Mouse (Mus musculus): Measurements from ENCODE around the gene Nmur1. TPM values are rescaled to one million over a fixed set of nuclear protein-coding genes. Genes with fewer than 3 reads are reported as not detected.
A peak's percentile ranks its signal among the peaks of the same experiment; 100 is the strongest.

The Nmur1 gene
- polyA plus RNA-seq, 1 experiment from 2014 or later, result 0.12 TPM

DNA sequence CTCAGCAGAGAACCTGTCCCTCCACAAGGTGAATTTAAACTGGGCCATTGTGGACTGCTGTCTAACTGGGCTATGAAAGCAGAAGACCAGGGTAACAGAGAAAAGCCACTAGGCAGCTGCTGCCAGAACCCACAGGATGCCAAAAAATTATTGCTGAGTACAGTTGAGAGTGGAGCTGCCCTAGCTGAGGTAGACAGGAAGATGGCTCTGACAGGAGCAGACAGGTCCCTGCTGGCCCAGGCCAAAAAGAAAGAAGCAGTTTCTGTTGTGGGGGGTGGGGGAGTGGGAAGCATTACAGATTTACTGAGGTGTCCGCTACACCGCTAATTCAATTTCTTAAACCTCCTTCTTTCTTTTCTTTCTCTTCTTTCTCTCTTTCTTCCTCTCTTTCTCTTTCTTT lies 16.6 kb downstream of the Nmur1 start:
- Histone ChIP-seq H3K9me3 (ENCODE audit: control insufficient read depth, low read length) (no peaks in the 10 kb centered on the region), H3K4me3 (ENCODE audit: low read depth, low read length) (no peak overlapping the region), H3K27ac (replicated peaks; ENCODE audit: low read depth, low read length) (no peak overlapping the region), H3K4me2 (ENCODE audit: low read depth, severe bottlenecking) (no peak overlapping the region), H3K4me1 (ENCODE audit: control insufficient read depth, insufficient read depth, low read length) (no peaks in the 10 kb centered on the region), H3K27me3 (ENCODE audit: control insufficient read depth, insufficient read depth, low read length) (no peaks in the 10 kb centered on the region), H3K9ac (ENCODE audit: low read length) (no peak overlapping the region), H3K36me3 (ENCODE audit: control insufficient read depth, insufficient read depth, low read length) (no peaks in the 10 kb centered on the region)
- WGBS, result 84% methylated on average over 2 of the region's 2 CpGs
- DNase-seq (ENCODE audit: low spot score) (no peak), ATAC-seq (ENCODE audit: insufficient number of reproducible peaks, low FRiP score, low TSS enrichment, low read depth) (no peak)

DNA sequence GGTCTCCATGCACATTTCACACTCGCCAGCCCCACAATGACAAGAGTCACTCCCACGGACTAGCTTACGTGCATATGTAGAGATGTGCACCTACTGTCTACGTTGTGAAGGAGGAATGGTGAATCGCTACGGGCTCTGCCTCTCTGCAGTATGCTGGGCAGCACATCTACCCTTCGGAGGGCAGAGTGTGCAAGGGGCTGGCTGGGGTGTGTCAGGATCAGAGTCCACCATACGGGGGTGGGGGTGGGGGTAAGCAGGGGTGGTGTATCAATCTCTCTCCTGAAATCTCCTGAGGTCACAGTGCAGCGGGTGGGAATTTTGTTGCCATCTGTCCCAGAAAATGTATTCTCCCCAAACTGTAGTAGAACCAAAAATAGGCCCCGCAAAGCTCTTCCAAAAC lies 17.5 kb downstream of the Nmur1 start:
- no peak overlapping the region for H3K4me2 ChIP-seq (ENCODE audit: low read depth, severe bottlenecking)
- H3K27ac ChIP-seq (replicated peaks; ENCODE audit: low read depth, low read length), result no peak overlapping the region
- no peaks in the 10 kb centered on the region for H3K27me3 ChIP-seq (ENCODE audit: control insufficient read depth, insufficient read depth, low read length)
- no peak for ATAC-seq (ENCODE audit: insufficient number of reproducible peaks, low FRiP score, low TSS enrichment, low read depth)
- DNase-seq (ENCODE audit: low spot score), result no peak
- no peak overlapping the region for H3K9ac ChIP-seq (ENCODE audit: low read length)
- no peak overlapping the region for H3K4me3 ChIP-seq (ENCODE audit: low read depth, low read length)
- no peaks in the 10 kb centered on the region for H3K9me3 ChIP-seq (ENCODE audit: control insufficient read depth, low read length)
- 88% methylated on average over 10 of the region's 10 CpGs for WGBS
- H3K36me3 ChIP-seq (ENCODE audit: control insufficient read depth, insufficient read depth, low read length), result no peaks in the 10 kb centered on the region
- H3K4me1 ChIP-seq (ENCODE audit: control insufficient read depth, insufficient read depth, low read length), result no peaks in the 10 kb centered on the region

DNA sequence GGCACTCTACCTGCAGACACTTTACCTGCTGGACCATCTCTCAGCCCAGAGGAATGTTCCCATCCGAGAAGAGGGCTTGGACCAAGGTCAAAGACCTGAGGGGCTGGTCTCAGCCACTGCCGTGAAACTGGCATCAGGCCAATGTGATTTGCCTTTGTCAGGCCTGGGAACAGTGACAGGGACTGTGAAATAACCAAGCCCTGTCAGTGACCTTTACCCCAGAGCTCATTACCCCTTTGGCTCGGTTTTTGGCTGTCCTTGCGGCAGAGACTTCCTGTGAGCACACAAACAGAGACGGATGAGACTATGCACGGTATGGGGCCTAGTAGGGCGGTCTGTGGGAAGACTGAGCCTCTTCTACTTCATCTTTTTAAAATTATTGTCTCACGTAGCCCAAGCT lies 19.1 kb downstream of the Nmur1 start:
- WGBS, result 76% methylated on average over 8 of the region's 8 CpGs
- DNase-seq (ENCODE audit: low spot score) (no peak), ATAC-seq (ENCODE audit: insufficient number of reproducible peaks, low FRiP score, low TSS enrichment, low read depth) (no peak)
- Histone ChIP-seq H3K36me3 (ENCODE audit: control insufficient read depth, insufficient read depth, low read length) (no peaks in the 10 kb centered on the region), H3K9me3 (ENCODE audit: control insufficient read depth, low read length) (no peaks in the 10 kb centered on the region), H3K9ac (ENCODE audit: low read length) (no peak overlapping the region), H3K4me2 (ENCODE audit: low read depth, severe bottlenecking) (no peak overlapping the region), H3K4me1 (ENCODE audit: control insufficient read depth, insufficient read depth, low read length) (no peaks in the 10 kb centered on the region), H3K4me3 (ENCODE audit: low read depth, low read length) (no peak overlapping the region), H3K27ac (replicated peaks; ENCODE audit: low read depth, low read length) (no peak overlapping the region), H3K27me3 (ENCODE audit: control insufficient read depth, insufficient read depth, low read length) (no peaks in the 10 kb centered on the region)

DNA sequence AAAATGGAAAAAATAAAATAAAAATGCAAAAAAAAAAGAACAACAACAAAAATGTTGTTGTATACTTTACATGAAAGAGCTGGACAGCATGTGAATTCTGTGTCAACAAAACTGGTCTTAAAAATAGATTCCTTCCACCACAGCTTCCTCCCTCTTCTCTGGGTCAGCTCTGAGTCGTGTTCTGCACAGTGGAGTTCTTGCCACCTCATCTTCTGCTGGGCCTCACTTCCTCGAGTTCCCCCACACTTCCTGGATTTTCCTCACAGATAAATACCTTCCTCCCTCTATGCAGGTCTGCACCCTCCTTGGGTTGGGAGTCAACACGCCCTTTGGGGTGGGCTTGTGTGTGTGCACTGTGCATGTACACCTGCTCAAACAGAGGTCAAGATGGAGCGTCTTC lies 19.7 kb downstream of the Nmur1 start:
- Histone ChIP-seq H3K27ac (replicated peaks; ENCODE audit: low read depth, low read length) (no peak overlapping the region), H3K4me2 (ENCODE audit: low read depth, severe bottlenecking) (no peak overlapping the region), H3K9me3 (ENCODE audit: control insufficient read depth, low read length) (no peaks in the 10 kb centered on the region), H3K4me3 (ENCODE audit: low read depth, low read length) (no peak overlapping the region), H3K27me3 (ENCODE audit: control insufficient read depth, insufficient read depth, low read length) (no peaks in the 10 kb centered on the region), H3K9ac (ENCODE audit: low read length) (no peak overlapping the region), H3K36me3 (ENCODE audit: control insufficient read depth, insufficient read depth, low read length) (no peaks in the 10 kb centered on the region), H3K4me1 (ENCODE audit: control insufficient read depth, insufficient read depth, low read length) (no peaks in the 10 kb centered on the region)
- ATAC-seq (ENCODE audit: insufficient number of reproducible peaks, low FRiP score, low TSS enrichment, low read depth), result no peak
- 76% methylated on average over 4 of the region's 4 CpGs for WGBS
- no peak for DNase-seq (ENCODE audit: low spot score)

DNA sequence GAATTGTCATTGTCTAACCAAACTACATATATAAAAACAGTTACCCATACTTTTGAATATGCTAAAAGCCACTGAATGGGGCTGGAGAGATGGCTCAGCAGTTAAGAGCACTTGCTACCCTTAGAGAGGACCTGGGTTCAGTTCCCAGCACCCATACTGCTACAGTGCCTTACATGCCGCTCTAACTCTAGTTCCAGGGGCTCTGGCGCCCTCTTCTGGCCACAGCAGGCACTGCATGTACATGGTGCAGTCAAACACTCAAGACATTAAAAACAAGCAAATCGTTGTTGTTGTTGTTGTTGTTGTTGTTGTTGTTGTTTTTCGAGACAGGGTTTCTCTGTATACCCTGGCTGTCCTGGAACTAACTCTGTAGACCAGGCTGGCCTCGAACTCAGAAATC lies 21.2 kb downstream of the Nmur1 start:
- H3K36me3 ChIP-seq (ENCODE audit: control insufficient read depth, insufficient read depth, low read length), result no peaks in the 10 kb centered on the region
- H3K27ac ChIP-seq (replicated peaks; ENCODE audit: low read depth, low read length), result no peak overlapping the region
- no peak overlapping the region for H3K9ac ChIP-seq (ENCODE audit: low read length)
- WGBS, result 61% methylated on average over 5 of the region's 5 CpGs
- no peak overlapping the region for H3K4me3 ChIP-seq (ENCODE audit: low read depth, low read length)
- H3K4me2 ChIP-seq (ENCODE audit: low read depth, severe bottlenecking), result no peak overlapping the region
- ATAC-seq (ENCODE audit: insufficient number of reproducible peaks, low FRiP score, low TSS enrichment, low read depth), result no peak
- H3K9me3 ChIP-seq (ENCODE audit: control insufficient read depth, low read length), result no peaks in the 10 kb centered on the region
- DNase-seq (ENCODE audit: low spot score), result peak; percentile 30
- H3K27me3 ChIP-seq (ENCODE audit: control insufficient read depth, insufficient read depth, low read length), result no peaks in the 10 kb centered on the region
- H3K4me1 ChIP-seq (ENCODE audit: control insufficient read depth, insufficient read depth, low read length), result no peaks in the 10 kb centered on the region

DNA sequence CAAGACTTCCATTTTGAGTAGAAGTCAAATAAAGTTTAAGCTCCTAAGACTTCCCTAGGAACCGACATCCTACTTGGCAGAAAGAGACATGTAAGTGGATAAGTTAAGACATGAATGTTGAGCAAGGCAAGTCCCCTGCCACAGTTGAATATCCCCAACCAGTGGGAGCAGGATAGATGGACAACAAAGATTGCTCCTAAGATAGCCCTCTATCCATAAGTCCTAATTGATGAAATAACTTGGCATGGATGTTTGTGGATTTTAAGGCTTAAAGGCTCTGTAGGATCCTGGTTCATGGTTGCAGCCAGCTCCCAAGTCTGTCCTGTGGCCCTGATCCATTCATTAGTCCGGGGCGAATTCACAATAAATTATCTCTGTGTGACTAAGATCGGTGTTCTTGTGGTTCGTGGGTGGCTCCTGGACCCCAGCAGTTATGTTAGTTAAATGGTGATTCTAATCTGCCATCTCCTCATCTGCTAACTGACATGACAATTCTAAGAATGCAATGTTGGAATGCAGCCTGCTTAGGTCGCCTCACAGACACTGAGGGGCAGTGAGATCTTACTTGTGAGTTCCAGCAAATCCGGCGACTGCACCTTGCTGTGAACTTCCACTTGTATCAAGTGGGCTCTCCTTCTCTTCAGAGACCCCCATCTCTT lies 25.8 kb downstream of the Nmur1 start:
- Histone ChIP-seq H3K36me3 (ENCODE audit: control insufficient read depth, insufficient read depth, low read length) (no peaks in the 10 kb centered on the region), H3K4me2 (ENCODE audit: low read depth, severe bottlenecking) (no peak overlapping the region), H3K4me3 (ENCODE audit: low read depth, low read length) (no peak overlapping the region), H3K9me3 (ENCODE audit: control insufficient read depth, low read length) (no peaks in the 10 kb centered on the region), H3K27ac (replicated peaks; ENCODE audit: low read depth, low read length) (no peak overlapping the region), H3K9ac (ENCODE audit: low read length) (no peak overlapping the region), H3K27me3 (ENCODE audit: control insufficient read depth, insufficient read depth, low read length) (no peaks in the 10 kb centered on the region), H3K4me1 (ENCODE audit: control insufficient read depth, insufficient read depth, low read length) (peaks cover 6% of the 10 kb centered on the region; the same call in 1 of the 2 replicates)
- WGBS, result 76% methylated on average over 8 of the region's 8 CpGs
- DNase-seq (ENCODE audit: low spot score) (no peak), ATAC-seq (ENCODE audit: insufficient number of reproducible peaks, low FRiP score, low TSS enrichment, low read depth) (no peak)

DNA sequence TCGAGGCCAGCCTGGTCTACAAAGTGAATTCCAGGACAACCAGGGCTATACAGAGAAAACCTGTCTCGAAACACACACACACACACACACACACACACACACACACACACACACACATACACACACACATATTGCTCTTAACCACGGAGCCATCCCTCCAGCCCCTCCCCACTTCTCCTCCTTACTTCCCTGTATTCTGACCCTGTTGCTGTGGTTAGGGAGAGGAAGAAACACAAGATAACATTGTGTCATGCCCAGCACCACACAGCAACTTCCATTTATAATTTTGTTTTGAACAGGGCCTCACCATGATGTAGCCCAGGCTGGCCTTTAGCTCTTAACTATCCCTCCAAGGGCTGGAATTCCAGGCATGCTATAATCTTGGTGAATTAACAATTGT lies 26.7 kb downstream of the Nmur1 start:
- Histone ChIP-seq H3K4me2 (ENCODE audit: low read depth, severe bottlenecking) (no peak overlapping the region), H3K36me3 (ENCODE audit: control insufficient read depth, insufficient read depth, low read length) (no peaks in the 10 kb centered on the region), H3K9me3 (ENCODE audit: control insufficient read depth, low read length) (no peaks in the 10 kb centered on the region), H3K4me1 (ENCODE audit: control insufficient read depth, insufficient read depth, low read length) (peaks cover 6% of the 10 kb centered on the region; the same call in 1 of the 2 replicates), H3K27me3 (ENCODE audit: control insufficient read depth, insufficient read depth, low read length) (no peaks in the 10 kb centered on the region), H3K9ac (ENCODE audit: low read length) (no peak overlapping the region), H3K4me3 (ENCODE audit: low read depth, low read length) (no peak overlapping the region), H3K27ac (replicated peaks; ENCODE audit: low read depth, low read length) (no peak overlapping the region)
- ATAC-seq (ENCODE audit: insufficient number of reproducible peaks, low FRiP score, low TSS enrichment, low read depth), result no peak
- WGBS, result 100% methylated on average over 2 of the region's 3 CpGs
- DNase-seq (ENCODE audit: low spot score), result no peak

DNA sequence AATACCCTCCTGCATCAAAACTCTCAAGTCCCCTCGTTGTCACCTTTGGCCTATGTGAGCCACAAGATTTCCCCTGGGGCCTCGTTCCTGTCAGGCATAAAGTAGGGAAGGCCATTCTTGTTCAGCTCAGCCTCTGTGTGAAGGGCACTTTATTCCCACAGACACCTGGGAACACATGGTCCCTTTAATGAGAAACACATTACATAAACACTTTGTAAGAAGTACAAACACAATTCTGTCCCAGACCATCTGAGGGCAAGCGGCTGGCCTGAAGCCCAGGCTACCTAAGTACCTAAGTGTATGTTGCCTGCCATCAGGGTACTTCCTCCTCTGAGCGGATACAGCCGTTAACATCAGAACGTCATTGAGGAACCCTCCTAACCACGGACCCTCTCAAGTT lies 27.8 kb downstream of the Nmur1 start:
- Histone ChIP-seq H3K4me2 (ENCODE audit: low read depth, severe bottlenecking) (no peak overlapping the region), H3K27me3 (ENCODE audit: control insufficient read depth, insufficient read depth, low read length) (no peaks in the 10 kb centered on the region), H3K4me3 (ENCODE audit: low read depth, low read length) (no peak overlapping the region), H3K36me3 (ENCODE audit: control insufficient read depth, insufficient read depth, low read length) (no peaks in the 10 kb centered on the region), H3K9me3 (ENCODE audit: control insufficient read depth, low read length) (no peaks in the 10 kb centered on the region), H3K27ac (replicated peaks; ENCODE audit: low read depth, low read length) (peak overlapping the region; percentile 37; the same call in 1 of the 2 replicates), H3K4me1 (ENCODE audit: control insufficient read depth, insufficient read depth, low read length) (peaks cover 6% of the 10 kb centered on the region; the same call in 1 of the 2 replicates), H3K9ac (ENCODE audit: low read length) (no peak overlapping the region)
- WGBS, result 25% methylated on average over 7 of the region's 7 CpGs
- ATAC-seq (ENCODE audit: insufficient number of reproducible peaks, low FRiP score, low TSS enrichment, low read depth) (peak; percentile 54; the same call in 1 of the 2 replicates), DNase-seq (ENCODE audit: low spot score) (peak; percentile 59)

DNA sequence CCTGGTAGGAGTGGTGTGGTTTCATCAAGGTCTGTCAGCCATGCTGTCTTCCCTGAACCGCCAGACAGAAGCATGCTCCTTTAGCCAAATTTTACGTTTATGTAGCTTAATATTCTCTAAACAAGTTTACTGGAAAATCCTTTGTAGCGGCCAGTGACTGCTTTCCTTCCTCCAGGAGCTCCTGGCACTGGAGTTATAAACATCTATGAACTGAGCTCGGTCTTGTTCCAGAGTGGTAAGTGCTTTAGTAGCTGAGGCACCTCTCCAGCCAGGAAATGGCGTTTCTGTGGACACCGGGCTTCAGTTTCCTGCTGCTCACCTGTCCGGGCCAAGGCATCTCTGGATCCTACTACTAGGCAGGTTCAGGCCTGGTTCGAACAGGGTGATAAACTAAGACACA lies 28.4 kb downstream of the Nmur1 start:
- no peaks in the 10 kb centered on the region for H3K27me3 ChIP-seq (ENCODE audit: control insufficient read depth, insufficient read depth, low read length)
- DNase-seq (ENCODE audit: low spot score) (no peak), ATAC-seq (ENCODE audit: insufficient number of reproducible peaks, low FRiP score, low TSS enrichment, low read depth) (no peak)
- WGBS, result 72% methylated on average over 8 of the region's 8 CpGs
- peaks cover 6% of the 10 kb centered on the region; the same call in 1 of the 2 replicates for H3K4me1 ChIP-seq (ENCODE audit: control insufficient read depth, insufficient read depth, low read length)
- H3K4me2 ChIP-seq (ENCODE audit: low read depth, severe bottlenecking), result no peak overlapping the region
- H3K4me3 ChIP-seq (ENCODE audit: low read depth, low read length), result no peak overlapping the region
- H3K9me3 ChIP-seq (ENCODE audit: control insufficient read depth, low read length), result no peaks in the 10 kb centered on the region
- no peaks in the 10 kb centered on the region for H3K36me3 ChIP-seq (ENCODE audit: control insufficient read depth, insufficient read depth, low read length)
- H3K9ac ChIP-seq (ENCODE audit: low read length), result no peak overlapping the region
- peak overlapping the region; percentile 37 for H3K27ac ChIP-seq (replicated peaks; ENCODE audit: low read depth, low read length)

All from limb, embryonic 11.5 days (tissue).